Mouse (Mus musculus) right cerebral cortex, postnatal 25 days (tissue): ENCODE data around the gene Arhgap28.

Source experiments
- DNase-seq: peaks from one replicate; pipeline ENCODE4 v3.0.0; 2022

Arhgap28 gene

GRCm38 (mm10) chr17:67930957-67931356 lies 73.0 kb downstream of the Arhgap28 start:
- no peak for DNase-seq

GRCm38 (mm10) chr17:67930467-67930866 lies 73.5 kb downstream of the Arhgap28 start:
- DNase-seq: no peak

GRCm38 (mm10) chr17:67928280-67928679 lies 75.6 kb downstream of the Arhgap28 start:
- no peak for DNase-seq

- no peak for DNase-seq
Observed at GRCm38 (mm10) chr17:67927864-67928263, 76.1 kb downstream of the Arhgap28 start.

GRCm38 (mm10) chr17:67919959-67920358 lies 84.0 kb downstream of the Arhgap28 start:
- DNase-seq: no peak

GRCm38 (mm10) chr17:67918201-67918600 lies 85.7 kb downstream of the Arhgap28 start:
- no peak for DNase-seq

GRCm38 (mm10) chr17:67916901-67917300 lies 87.0 kb downstream of the Arhgap28 start:
- no peak for DNase-seq

GRCm38 (mm10) chr17:67912640-67913039 lies 91.3 kb downstream of the Arhgap28 start:
- peak; percentile 13 for DNase-seq

GRCm38 (mm10) chr17:67912051-67912450 lies 91.9 kb downstream of the Arhgap28 start:
- no peak for DNase-seq

- no peak for DNase-seq
Observed at GRCm38 (mm10) chr17:67908537-67908936, 95.4 kb downstream of the Arhgap28 start.

- DNase-seq: no peak
Observed at GRCm38 (mm10) chr17:67908137-67908536, 95.8 kb downstream of the Arhgap28 start.

- DNase-seq: no peak
Observed at GRCm38 (mm10) chr17:67907532-67908054, 96.3 kb downstream of the Arhgap28 start.

GRCm38 (mm10) chr17:67906236-67906635 lies 97.7 kb downstream of the Arhgap28 start:
- no peak for DNase-seq

- no peak for DNase-seq
Observed at GRCm38 (mm10) chr17:67904315-67904944, 99.5 kb downstream of the Arhgap28 start.

GRCm38 (mm10) chr17:67902847-67903246 lies 101.1 kb downstream of the Arhgap28 start:
- no peak for DNase-seq

GRCm38 (mm10) chr17:67901161-67901560 lies 102.8 kb downstream of the Arhgap28 start:
- no peak for DNase-seq

- no peak for DNase-seq
Observed at GRCm38 (mm10) chr17:67899376-67899775, 104.5 kb downstream of the Arhgap28 start.

- DNase-seq: no peak
Observed at GRCm38 (mm10) chr17:67896413-67896812, 107.5 kb downstream of the Arhgap28 start.

GRCm38 (mm10) chr17:67889481-67890325 lies 114.2 kb downstream of the Arhgap28 start:
- no peak for DNase-seq

GRCm38 (mm10) chr17:67888081-67888480 lies 115.8 kb downstream of the Arhgap28 start:
- no peak for DNase-seq

- DNase-seq: no peak
Observed at GRCm38 (mm10) chr17:67886326-67886725, 117.6 kb downstream of the Arhgap28 start.

- no peak for DNase-seq
Observed at GRCm38 (mm10) chr17:67877599-67877998, 126.3 kb downstream of the Arhgap28 start.

GRCm38 (mm10) chr17:67869731-67870601 lies 134.0 kb downstream of the Arhgap28 start:
- peak; percentile 62 for DNase-seq
